Mouse (Mus musculus) midbrain, postnatal 0 days (tissue): Measurements from ENCODE around the gene Trank1. TPM values are rescaled to one million over a fixed set of nuclear protein-coding genes. Genes with fewer than 3 reads are reported as not detected.

Experiments used
- ATAC-seq: fragments of 200-750 bp; cut with Nextera tagmentation; 2 replicates; pipeline ENCODE4 v1.8.0; 2017; ENCODE audit warnings: moderate number of reproducible peaks, mild to moderate bottlenecking, moderate TSS enrichment, moderate library complexity; ENCODE audit not compliant: low FRiP score
- DNase-seq: peaks from one replicate; pipeline ENCODE4 v3.0.0-alpha.2; 2015; ENCODE audit warnings: low spot score
- H3K27ac ChIP-seq: fragments of 300-500 bp; sonication (generic); 2 replicates; pipeline ENCODE4 v1.5.1; 2014; ENCODE audit warnings: low read depth, mild to moderate bottlenecking, low read length, mixed read lengths
- H3K27me3 ChIP-seq: fragments of 300-500 bp; sonication (generic); 2 replicates; pipeline ENCODE4 v1.6.1; 2014; ENCODE audit warnings: low read length, control low read depth, mixed read lengths; ENCODE audit not compliant: insufficient read depth
- H3K36me3 ChIP-seq: fragments of 300-500 bp; sonication (generic); 2 replicates; pipeline ENCODE4 v1.6.1; 2014; ENCODE audit warnings: low read length, control low read depth, mixed read lengths; ENCODE audit not compliant: insufficient read depth
- H3K4me1 ChIP-seq: fragments of 300-500 bp; sonication (generic); 2 replicates; pipeline ENCODE4 v1.6.1; 2014; ENCODE audit warnings: mild to moderate bottlenecking, control low read depth, antibody characterized with exemption, low read length, mixed read lengths; ENCODE audit not compliant: insufficient read depth
- H3K4me2 ChIP-seq: fragments of 300-500 bp; sonication (generic); 2 replicates; pipeline ENCODE4 v1.6.1; 2014; ENCODE audit warnings: low read depth, mild to moderate bottlenecking, low read length, mixed read lengths; ENCODE audit not compliant: poor library complexity, severe bottlenecking
- H3K4me3 ChIP-seq: fragments of 300-500 bp; sonication (generic); 2 replicates; pipeline ENCODE4 v1.5.1; 2014; ENCODE audit warnings: low read depth, mild to moderate bottlenecking, low read length, moderate library complexity
- H3K9ac ChIP-seq: fragments of 300-500 bp; sonication (generic); replicated peaks from 2 replicates; pipeline ENCODE4 v1.6.1; 2014; ENCODE audit warnings: mild to moderate bottlenecking, low read length, moderate library complexity, mixed read lengths; ENCODE audit not compliant: poor library complexity, severe bottlenecking
- H3K9me3 ChIP-seq: fragments of 300-500 bp; sonication (generic); 2 replicates; pipeline ENCODE4 v1.6.1; 2016; ENCODE audit warnings: low read length, control low read depth
- CTCF ChIP-seq: IDR thresholded peaks from 2 replicates; pipeline ENCODE4 v1.5.1; 2016; ENCODE audit warnings: antibody characterized with exemption, mild to moderate bottlenecking
- WGBS: fragments of 180-500 bp; shearing (Covaris S2); extraction: QIAGEN DNeasy Blood & Tissue Kit; methylation state at CpG from one replicate; pipeline ENCODE4 v1.1.7; 2014; 5-methylcytosine and 5-hydroxymethylcytosine counted together
- polyA plus RNA-seq: library from polyadenylated mRNA; unstranded; fragments of >200 nt; fragmentation: Nextera tagmentation; extraction: Ambion mirVana; gene quantifications from 2 replicates; pipeline ENCODE4 v1.2.1, GENCODE M21; 2015
- total RNA-seq: library from RNA; depleted of rRNA; stranded (reverse); fragments of >200 nt; gene quantifications from 2 replicates; pipeline ENCODE4 v1.2.3, GENCODE M21; 2014

Gene Trank1
- total and polyA plus RNA-seq, 2 experiments from 2014 or later = 21.9 to 55.7 TPM

GRCm38 (mm10) chr9:111408012-111408411 lies 96.5 kb downstream of the Trank1 start:
- Histone ChIP-seq H3K9ac (no peak overlapping the region), H3K36me3 (peaks cover under 1% of the 10 kb centered on the region; the same call in 1 of the 2 replicates), H3K4me3 (no peak overlapping the region), H3K4me1 (peaks cover 4% of the 10 kb centered on the region; the same call in 1 of the 2 replicates), H3K27me3 (no peaks in the 10 kb centered on the region), H3K9me3 (no peaks in the 10 kb centered on the region), H3K27ac (no peak overlapping the region), H3K4me2 (no peak overlapping the region)
- DNase-seq = peak; percentile 27
- ATAC-seq = no peak
- 73% methylated on average over 6 of the region's 6 CpGs for WGBS
- TF ChIP-seq CTCF = no peak

GRCm38 (mm10) chr9:111408427-111408826 lies 96.9 kb downstream of the Trank1 start:
- no peaks in the 10 kb centered on the region for H3K27me3 ChIP-seq
- no peak for TF ChIP-seq CTCF
- H3K4me1 ChIP-seq = peaks cover 4% of the 10 kb centered on the region; the same call in 1 of the 2 replicates
- ATAC-seq (no peak), DNase-seq (no peak)
- H3K27ac ChIP-seq = no peak overlapping the region
- no peak overlapping the region for H3K4me2 ChIP-seq
- no peak overlapping the region for H3K4me3 ChIP-seq
- H3K9ac ChIP-seq = no peak overlapping the region
- H3K9me3 ChIP-seq = no peaks in the 10 kb centered on the region
- no peaks in the 10 kb centered on the region; the same call in 1 of the 2 replicates for H3K36me3 ChIP-seq
- 86% methylated on average over 10 of the region's 10 CpGs for WGBS

GRCm38 (mm10) chr9:111412471-111413160 lies 101.1 kb downstream of the Trank1 start:
- peak overlapping the region; percentile 65 for H3K27ac ChIP-seq
- no peaks in the 10 kb centered on the region for H3K9me3 ChIP-seq
- no peaks in the 10 kb centered on the region for H3K27me3 ChIP-seq
- no peaks in the 10 kb centered on the region for H3K36me3 ChIP-seq
- H3K9ac ChIP-seq = no peak overlapping the region
- H3K4me2 ChIP-seq = peak overlapping the region; percentile 22
- no peak for TF ChIP-seq CTCF
- H3K4me1 ChIP-seq = peaks cover 4% of the 10 kb centered on the region; the same call in 1 of the 2 replicates
- ATAC-seq (peak; percentile 79), DNase-seq (peak; percentile 90)
- 26% methylated on average over 16 of the region's 16 CpGs for WGBS
- H3K4me3 ChIP-seq = no peak overlapping the region

GRCm38 (mm10) chr9:111421862-111422261 lies 110.3 kb downstream of the Trank1 start:
- Histone ChIP-seq H3K27ac (no peak overlapping the region), H3K9ac (no peak overlapping the region), H3K9me3 (no peaks in the 10 kb centered on the region), H3K4me3 (no peak overlapping the region), H3K4me1 (peaks cover 6% of the 10 kb centered on the region), H3K4me2 (no peak overlapping the region), H3K36me3 (no peaks in the 10 kb centered on the region), H3K27me3 (no peaks in the 10 kb centered on the region)
- ATAC-seq = no peak
- 85% methylated on average over 2 of the region's 2 CpGs for WGBS
- no peak for DNase-seq
- no peak for TF ChIP-seq CTCF

- Histone ChIP-seq H3K27me3 (no peaks in the 10 kb centered on the region), H3K9me3 (no peaks in the 10 kb centered on the region), H3K27ac (no peak overlapping the region), H3K4me1 (peaks cover 6% of the 10 kb centered on the region), H3K36me3 (no peaks in the 10 kb centered on the region), H3K4me3 (no peak overlapping the region), H3K9ac (no peak overlapping the region), H3K4me2 (no peak overlapping the region)
- WGBS = 69% methylated on average over 5 of the region's 5 CpGs
- TF ChIP-seq CTCF = no peak
- no peak for ATAC-seq
- DNase-seq = no peak
These were observed 111.0 kb downstream of the Trank1 start for GRCm38 (mm10) chr9:111422567-111422966.

GRCm38 (mm10) chr9:111425113-111425512 lies 113.6 kb downstream of the Trank1 start:
- no peak for DNase-seq
- Histone ChIP-seq H3K4me1 (peaks cover 6% of the 10 kb centered on the region), H3K9me3 (no peaks in the 10 kb centered on the region), H3K9ac (no peak overlapping the region), H3K27me3 (no peaks in the 10 kb centered on the region), H3K27ac (no peak overlapping the region), H3K4me2 (no peak overlapping the region), H3K36me3 (no peaks in the 10 kb centered on the region), H3K4me3 (no peak overlapping the region)
- no peak for ATAC-seq
- WGBS = 48% methylated on average over 6 of the region's 6 CpGs
- no peak for TF ChIP-seq CTCF
